Mouse (Mus musculus) neural tube, embryonic 13.5 days (tissue): ENCODE results near the gene Npc1l1. TPM values are rescaled to one million over a fixed set of nuclear protein-coding genes. Genes with fewer than 3 reads are reported as not detected.
A peak's percentile ranks its signal among the peaks of the same experiment; 100 is the strongest.

Experiments
- ATAC-seq: fragments of 200-750 bp; cut with Nextera tagmentation; 2 replicates; pipeline ENCODE4 v1.8.0; 2017; ENCODE audit warnings: low read depth, mild to moderate bottlenecking, moderate TSS enrichment, moderate library complexity
- H3K27ac ChIP-seq: fragments of 300-500 bp; sonication (generic); replicated peaks from 2 replicates; pipeline ENCODE4 v1.5.1; 2015; ENCODE audit warnings: moderate library complexity, mild to moderate bottlenecking, inconsistent platforms
- H3K27me3 ChIP-seq: fragments of 300-500 bp; sonication (generic); 2 replicates; pipeline ENCODE4 v1.6.1; 2015; ENCODE audit warnings: mild to moderate bottlenecking, inconsistent platforms
- H3K36me3 ChIP-seq: fragments of 300-500 bp; sonication (generic); 2 replicates; pipeline ENCODE4 v1.6.1; 2015; ENCODE audit warnings: mild to moderate bottlenecking, inconsistent platforms
- H3K4me1 ChIP-seq: fragments of 300-500 bp; sonication (generic); replicated peaks from 2 replicates; pipeline ENCODE4 v1.6.1; 2015; ENCODE audit warnings: inconsistent platforms
- H3K4me2 ChIP-seq: fragments of 300-500 bp; sonication (generic); 2 replicates; pipeline ENCODE4 v1.6.1; 2015; ENCODE audit warnings: inconsistent platforms, mild to moderate bottlenecking, moderate library complexity
- H3K4me3 ChIP-seq: fragments of 300-500 bp; sonication (generic); 2 replicates; pipeline ENCODE4 v1.5.1; 2015; ENCODE audit warnings: mild to moderate bottlenecking, inconsistent platforms
- H3K9ac ChIP-seq: fragments of 300-500 bp; sonication (generic); 2 replicates; pipeline ENCODE4 v1.6.1; 2015; ENCODE audit warnings: moderate library complexity, mild to moderate bottlenecking, inconsistent platforms
- H3K9me3 ChIP-seq: fragments of 300-500 bp; sonication (generic); 2 replicates; pipeline ENCODE4 v1.6.1; 2016; ENCODE audit warnings: inconsistent platforms
- WGBS: fragments of 180-500 bp; shearing (Covaris S2); methylation state at CpG from one replicate; pipeline ENCODE4 v1.1.7; 2015; 5-methylcytosine and 5-hydroxymethylcytosine counted together
- polyA plus RNA-seq: library from polyadenylated mRNA; unstranded; fragments of >200 nt; fragmentation: Nextera tagmentation; extraction: Ambion mirVana; gene quantifications from 2 replicates; pipeline ENCODE4 v1.2.1, GENCODE M21; 2015

Gene Npc1l1
- polyA plus RNA-seq, 1 experiment from 2014 or later, result not detected

GRCm38 (mm10) chr11:6252824-6253223, 22.9 kb upstream of the Npc1l1 start:
- no peaks in the 10 kb centered on the region for H3K27me3 ChIP-seq
- no peak for ATAC-seq
- peaks cover 6% of the 10 kb centered on the region for H3K36me3 ChIP-seq
- no peak overlapping the region for H3K9ac ChIP-seq
- H3K9me3 ChIP-seq, result no peaks in the 10 kb centered on the region
- no peaks in the 10 kb centered on the region for H3K4me1 ChIP-seq
- H3K4me2 ChIP-seq, result no peak overlapping the region
- H3K4me3 ChIP-seq, result no peak overlapping the region
- WGBS, result 89% methylated on average over 4 of the region's 4 CpGs
- H3K27ac ChIP-seq, result no peak overlapping the region

GRCm38 (mm10) chr11:6252248-6252647, 22.3 kb upstream of the Npc1l1 start:
- Histone ChIP-seq H3K9ac (no peak overlapping the region), H3K4me2 (no peak overlapping the region), H3K4me3 (no peak overlapping the region), H3K4me1 (no peaks in the 10 kb centered on the region), H3K27me3 (no peaks in the 10 kb centered on the region), H3K27ac (no peak overlapping the region), H3K9me3 (no peaks in the 10 kb centered on the region), H3K36me3 (peaks cover under 1% of the 10 kb centered on the region; the same call in 1 of the 2 replicates)
- WGBS, result 91% methylated on average over 5 of the region's 5 CpGs
- no peak for ATAC-seq

GRCm38 (mm10) chr11:6244707-6245106, 14.8 kb upstream of the Npc1l1 start:
- no peaks in the 10 kb centered on the region for H3K36me3 ChIP-seq
- H3K9me3 ChIP-seq, result no peaks in the 10 kb centered on the region
- H3K4me2 ChIP-seq, result no peak overlapping the region
- no peaks in the 10 kb centered on the region for H3K4me1 ChIP-seq
- no peak overlapping the region for H3K9ac ChIP-seq
- ATAC-seq, result no peak
- H3K27ac ChIP-seq, result no peak overlapping the region
- 45% methylated on average over 19 of the region's 19 CpGs for WGBS
- no peaks in the 10 kb centered on the region for H3K27me3 ChIP-seq
- no peak overlapping the region for H3K4me3 ChIP-seq

- H3K4me2 ChIP-seq, result no peak overlapping the region
- WGBS, result 94% methylated on average over 4 of the region's 4 CpGs
- H3K9ac ChIP-seq, result no peak overlapping the region
- no peaks in the 10 kb centered on the region for H3K4me1 ChIP-seq
- H3K9me3 ChIP-seq, result peaks cover 13% of the 10 kb centered on the region
- H3K36me3 ChIP-seq, result no peaks in the 10 kb centered on the region
- H3K27ac ChIP-seq, result no peak overlapping the region
- ATAC-seq, result no peak
- H3K4me3 ChIP-seq, result no peak overlapping the region
- H3K27me3 ChIP-seq, result no peaks in the 10 kb centered on the region
Measured at GRCm38 (mm10) chr11:6233025-6233424, 3.1 kb upstream of the Npc1l1 start.

- H3K9me3 ChIP-seq, result no peaks in the 10 kb centered on the region
- WGBS, result 83% methylated on average over 14 of the region's 14 CpGs
- no peaks in the 10 kb centered on the region for H3K36me3 ChIP-seq
- ATAC-seq, result no peak
- H3K27ac ChIP-seq, result no peak overlapping the region
- H3K4me3 ChIP-seq, result no peak overlapping the region
- H3K27me3 ChIP-seq, result no peaks in the 10 kb centered on the region
- no peak overlapping the region for H3K4me2 ChIP-seq
- no peaks in the 10 kb centered on the region for H3K4me1 ChIP-seq
- no peak overlapping the region for H3K9ac ChIP-seq
Measured at GRCm38 (mm10) chr11:6224541-6225229, 5.3 kb downstream of the Npc1l1 start.

- H3K4me2 ChIP-seq, result no peak overlapping the region
- no peak for ATAC-seq
- H3K4me1 ChIP-seq, result no peaks in the 10 kb centered on the region
Measured at GRCm38 (mm10) chr11:6222187-6222586, 7.8 kb downstream of the Npc1l1 start.

GRCm38 (mm10) chr11:6219967-6220366, 10.0 kb downstream of the Npc1l1 start:
- 84% methylated on average over 6 of the region's 6 CpGs for WGBS
- Histone ChIP-seq H3K27me3 (no peaks in the 10 kb centered on the region), H3K27ac (no peak overlapping the region), H3K4me3 (no peak overlapping the region), H3K36me3 (no peaks in the 10 kb centered on the region), H3K4me2 (no peak overlapping the region), H3K9me3 (no peaks in the 10 kb centered on the region), H3K9ac (no peak overlapping the region), H3K4me1 (no peaks in the 10 kb centered on the region)
- no peak for ATAC-seq

More at GRCm38 (mm10) chr11:6222187-6222586, 7.8 kb downstream of the Npc1l1 start:
- no peaks in the 10 kb centered on the region for H3K27me3 ChIP-seq
- no peak overlapping the region for H3K9ac ChIP-seq
- no peak overlapping the region for H3K27ac ChIP-seq
- H3K36me3 ChIP-seq, result no peaks in the 10 kb centered on the region
- 94% methylated on average over 10 of the region's 10 CpGs for WGBS
- no peaks in the 10 kb centered on the region for H3K9me3 ChIP-seq
- no peak overlapping the region for H3K4me3 ChIP-seq

- no peaks in the 10 kb centered on the region for H3K9me3 ChIP-seq
- no peaks in the 10 kb centered on the region for H3K4me1 ChIP-seq
- H3K36me3 ChIP-seq, result no peaks in the 10 kb centered on the region
- H3K9ac ChIP-seq, result no peak overlapping the region
- WGBS, result 75% methylated on average over 11 of the region's 11 CpGs
- no peak overlapping the region for H3K4me2 ChIP-seq
- no peak for ATAC-seq
- H3K27me3 ChIP-seq, result no peaks in the 10 kb centered on the region
- no peak overlapping the region for H3K4me3 ChIP-seq
- no peak overlapping the region for H3K27ac ChIP-seq
Measured at GRCm38 (mm10) chr11:6218189-6218896, 11.6 kb downstream of the Npc1l1 start.

- no peak overlapping the region for H3K9ac ChIP-seq
- WGBS, result 63% methylated on average over 3 of the region's 3 CpGs
- H3K27ac ChIP-seq, result no peak overlapping the region
- peaks cover 3% of the 10 kb centered on the region; the same call in 1 of the 2 replicates for H3K27me3 ChIP-seq
- no peaks in the 10 kb centered on the region for H3K36me3 ChIP-seq
- no peaks in the 10 kb centered on the region for H3K9me3 ChIP-seq
- H3K4me1 ChIP-seq, result no peaks in the 10 kb centered on the region
- H3K4me3 ChIP-seq, result no peak overlapping the region
- ATAC-seq, result no peak
- no peak overlapping the region for H3K4me2 ChIP-seq
Measured at GRCm38 (mm10) chr11:6216834-6217233, 13.1 kb downstream of the Npc1l1 start.

- Histone ChIP-seq H3K9me3 (0 out of 2 replicates have a peak, but pooled peaks cover 3% of the 10 kb centered on the region), H3K27me3 (peaks cover 3% of the 10 kb centered on the region; the same call in 1 of the 2 replicates), H3K27ac (no peak overlapping the region), H3K4me1 (no peaks in the 10 kb centered on the region), H3K4me2 (no peak overlapping the region), H3K9ac (no peak overlapping the region), H3K4me3 (no peak overlapping the region), H3K36me3 (no peaks in the 10 kb centered on the region)
- no peak for ATAC-seq
- WGBS, result 93% methylated on average over 1 of the region's 1 CpGs
Measured at GRCm38 (mm10) chr11:6208158-6208557, 21.8 kb downstream of the Npc1l1 start.

GRCm38 (mm10) chr11:6207090-6207489, 22.9 kb downstream of the Npc1l1 start:
- no peak for ATAC-seq
- 76% methylated on average over 2 of the region's 2 CpGs for WGBS
- H3K27ac ChIP-seq, result no peak overlapping the region
- H3K4me2 ChIP-seq, result no peak overlapping the region
- H3K4me3 ChIP-seq, result no peak overlapping the region
- H3K36me3 ChIP-seq, result no peaks in the 10 kb centered on the region
- no peaks in the 10 kb centered on the region for H3K27me3 ChIP-seq
- no peak overlapping the region for H3K9ac ChIP-seq
- 0 out of 2 replicates have a peak, but pooled peaks cover 3% of the 10 kb centered on the region for H3K9me3 ChIP-seq
- no peaks in the 10 kb centered on the region for H3K4me1 ChIP-seq

- peak overlapping the region; percentile 97 for H3K27ac ChIP-seq
- H3K27me3 ChIP-seq, result no peaks in the 10 kb centered on the region
- peak; percentile 38; the same call in 1 of the 2 replicates for ATAC-seq
- H3K4me1 ChIP-seq, result peaks cover 33% of the 10 kb centered on the region
- H3K4me3 ChIP-seq, result peak overlapping the region; percentile 85
- H3K9ac ChIP-seq, result peak overlapping the region; percentile 91
- no peaks in the 10 kb centered on the region for H3K36me3 ChIP-seq
- WGBS, result 25% methylated on average over 9 of the region's 9 CpGs
- H3K4me2 ChIP-seq, result peak overlapping the region; percentile 95
- no peaks in the 10 kb centered on the region for H3K9me3 ChIP-seq
Measured at GRCm38 (mm10) chr11:6200570-6200969, 29.4 kb downstream of the Npc1l1 start.
